Mouse (Mus musculus) bone marrow macrophage, adult 2 months (primary cell): ENCODE measurements at regions not wholly inside any gene's neighbourhood (a gene's known extent, or its start where the extent isn't known, plus 50 kb on each side); places are given as distances from the start of the nearest gene placed in this dataset.

ENCODE experiments used
- CTCF ChIP-seq: IDR thresholded peaks from 2 replicates; pipeline ENCODE4 v1.5.1; 2012; ENCODE audit warnings: low read depth, mild to moderate bottlenecking, low read length, moderate library complexity
- POLR2A ChIP-seq: IDR thresholded peaks from 2 replicates; pipeline ENCODE4 v1.6.1; 2012; ENCODE audit warnings: mild to moderate bottlenecking, low read depth, low read length, borderline replicate concordance

DNA sequence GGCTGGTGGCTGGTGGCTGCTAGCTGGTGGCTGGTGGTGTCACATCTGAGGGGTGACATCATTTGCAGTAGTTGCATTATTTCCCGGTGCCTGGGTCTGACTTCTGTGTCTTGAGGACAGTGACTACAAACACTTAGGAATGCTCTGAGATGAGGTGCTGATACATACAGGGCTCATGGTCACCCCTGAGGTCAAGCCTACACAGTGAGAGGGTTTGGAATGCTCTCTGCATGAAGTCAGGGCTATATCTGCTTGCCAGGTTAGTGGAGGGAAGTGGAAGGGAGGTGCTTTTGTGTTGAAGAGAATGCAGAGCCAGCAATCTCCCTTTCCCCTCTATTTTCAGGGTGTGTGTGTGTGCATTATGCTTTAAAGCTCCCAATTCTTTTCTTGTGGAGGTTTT lies 74.1 kb upstream of the Slc38a2 start:
- no peak for TF ChIP-seq CTCF
- TF ChIP-seq POLR2A, result no peak
